Mouse (Mus musculus) CH12.LX (cell line): ENCODE measurements around the gene Sh2b2.

Experiments used
- CTCF ChIP-seq, 2 experiments: IDR thresholded peaks in 1 of 2; conservative IDR thresholded peaks in 1 of 2; 2 replicates each; pipeline ENCODE4 v1.5.1; 2011 to 2012; ENCODE audit warnings: low read depth in 2 of 2, low read length in 2 of 2, improper control_type of control experiment in 1 of 2, inconsistent platforms in 1 of 2, mild to moderate bottlenecking in 1 of 2, moderate library complexity in 1 of 2
- EP300 ChIP-seq: IDR thresholded peaks from 2 replicates; pipeline ENCODE4 v1.6.1; 2011; ENCODE audit warnings: low read length, improper control_type of control experiment
- HCFC1 ChIP-seq: IDR thresholded peaks from 2 replicates; pipeline ENCODE4 v1.6.1; 2012; ENCODE audit warnings: low read depth, mild to moderate bottlenecking, inconsistent platforms, low read length, improper control_type of control experiment
- JUND ChIP-seq: conservative IDR thresholded peaks from 2 replicates; pipeline ENCODE4 v1.6.1; 2011; ENCODE audit warnings: low read depth, low read length, improper control_type of control experiment
- POLR2A ChIP-seq: IDR thresholded peaks from 2 replicates; pipeline ENCODE4 v1.6.1; 2011; ENCODE audit warnings: low read depth, mild to moderate bottlenecking, improper control_type of control experiment, low read length
- SMC3 ChIP-seq: IDR thresholded peaks from 2 replicates; pipeline ENCODE4 v1.6.1; 2011; ENCODE audit warnings: low read depth, low read length, improper control_type of control experiment

DNA sequence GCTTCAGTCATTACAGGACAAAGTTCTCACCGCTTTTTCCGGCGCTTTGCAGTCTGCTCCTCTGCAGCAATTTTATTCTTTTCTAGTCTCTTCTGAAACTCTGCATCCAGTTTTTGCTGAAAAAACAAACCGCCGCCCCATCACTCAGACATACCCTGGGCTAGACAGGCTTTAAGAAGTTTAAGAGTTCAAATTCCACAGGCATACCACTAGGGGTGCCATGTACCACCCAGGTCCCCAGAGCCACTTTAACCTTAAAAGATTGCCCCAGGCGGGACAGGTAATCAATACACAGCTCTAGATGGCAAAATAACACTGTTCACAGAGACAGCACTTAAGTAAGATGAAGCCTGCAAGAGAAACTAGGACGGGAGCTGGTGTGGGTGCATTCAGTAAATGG is 54.5 kb downstream of the Sh2b2 start:
- no peak for TF ChIP-seq JUND
- TF ChIP-seq POLR2A, result no peak
- no peak for TF ChIP-seq SMC3
- TF ChIP-seq CTCF (conservative IDR thresholded peaks at IDR 0.05 in 1 of 2, IDR thresholded peaks at IDR 0.05 in 1 of 2; ENCODE audit: low read depth in 2 of 2, low read length in 2 of 2), result peak in 1 of 2 experiments; percentile 46; a peak in 2 of 4 replicates
- no peak for TF ChIP-seq EP300
- TF ChIP-seq HCFC1, result no peak
